Mouse (Mus musculus): Measurements from ENCODE around the gene Ppp1r15a. TPM values are rescaled to one million over a fixed set of nuclear protein-coding genes. Genes with fewer than 3 reads are reported as not detected.

Ppp1r15a gene
- polyA plus RNA-seq, 1 experiment from 2014 or later: 21.6 TPM

- ATAC-seq (ENCODE audit: low FRiP score, low TSS enrichment): no peak
- peak overlapping the region; percentile 13; the same call in 1 of the 2 replicates for H3K9ac ChIP-seq (ENCODE audit: low read length)
- H3K27me3 ChIP-seq (ENCODE audit: control insufficient read depth, insufficient read depth, low read length): no peaks in the 10 kb centered on the region
- WGBS: 42% methylated on average over 12 of the region's 12 CpGs
- no peaks in the 10 kb centered on the region for H3K9me3 ChIP-seq (ENCODE audit: control insufficient read depth, low read length)
- H3K27ac ChIP-seq (replicated peaks): no peak overlapping the region; the same call in 1 of the 2 replicates
- no peak overlapping the region for H3K4me3 ChIP-seq (ENCODE audit: low read depth, low read length)
- 0 out of 2 replicates have a peak, but pooled peaks cover 2% of the 10 kb centered on the region for H3K4me1 ChIP-seq (replicated peaks; ENCODE audit: control insufficient read depth, insufficient read depth)
- no peak for DNase-seq (ENCODE audit: low spot score)
- peak overlapping the region; percentile 17; the same call in 1 of the 2 replicates for H3K4me2 ChIP-seq (replicated peaks; ENCODE audit: low read depth)
- no peak for TF ChIP-seq EP300 (optimal IDR thresholded peaks at IDR 0.05)
- 0 out of 2 replicates have a peak, but pooled peaks have one; percentile 12 for TF ChIP-seq CTCF (IDR thresholded peaks at IDR 0.05; ENCODE audit: low read depth)
- no peaks in the 10 kb centered on the region for H3K36me3 ChIP-seq (ENCODE audit: control insufficient read depth, insufficient read depth, low read length)
Measured at GRCm38 (mm10) chr7:45561624-45562520, 35.8 kb upstream of the Ppp1r15a start.

- Histone ChIP-seq H3K4me2 (replicated peaks; ENCODE audit: low read depth) (peak overlapping the region; percentile 34; the same call in 1 of the 2 replicates), H3K27ac (replicated peaks) (no peak overlapping the region), H3K36me3 (ENCODE audit: control insufficient read depth, insufficient read depth, low read length) (no peaks in the 10 kb centered on the region), H3K27me3 (ENCODE audit: control insufficient read depth, insufficient read depth, low read length) (no peaks in the 10 kb centered on the region), H3K9me3 (ENCODE audit: control insufficient read depth, low read length) (no peaks in the 10 kb centered on the region), H3K9ac (ENCODE audit: low read length) (no peak overlapping the region), H3K4me3 (ENCODE audit: low read depth, low read length) (no peak overlapping the region), H3K4me1 (replicated peaks; ENCODE audit: control insufficient read depth, insufficient read depth) (0 out of 2 replicates have a peak, but pooled peaks cover 2% of the 10 kb centered on the region)
- ATAC-seq (ENCODE audit: low FRiP score, low TSS enrichment) (peak; percentile 31; the same call in 1 of the 2 replicates), DNase-seq (ENCODE audit: low spot score) (peak; percentile 86)
- TF ChIP-seq EP300 (optimal IDR thresholded peaks at IDR 0.05) (no peak), CTCF (IDR thresholded peaks at IDR 0.05; ENCODE audit: low read depth) (peak; percentile 97)
- 17% methylated on average over 17 of the region's 17 CpGs for WGBS
Measured at GRCm38 (mm10) chr7:45560843-45561623, 35.0 kb upstream of the Ppp1r15a start.

- 69% methylated on average over 7 of the region's 7 CpGs for WGBS
- Histone ChIP-seq H3K27me3 (ENCODE audit: control insufficient read depth, insufficient read depth, low read length) (no peaks in the 10 kb centered on the region), H3K9me3 (ENCODE audit: control insufficient read depth, low read length) (no peaks in the 10 kb centered on the region), H3K9ac (ENCODE audit: low read length) (no peak overlapping the region), H3K36me3 (ENCODE audit: control insufficient read depth, insufficient read depth, low read length) (no peaks in the 10 kb centered on the region), H3K4me3 (ENCODE audit: low read depth, low read length) (no peak overlapping the region), H3K4me2 (replicated peaks; ENCODE audit: low read depth) (no peak overlapping the region), H3K27ac (replicated peaks) (no peak overlapping the region), H3K4me1 (replicated peaks; ENCODE audit: control insufficient read depth, insufficient read depth) (0 out of 2 replicates have a peak, but pooled peaks cover 2% of the 10 kb centered on the region)
- no peak for DNase-seq (ENCODE audit: low spot score)
- TF ChIP-seq CTCF (IDR thresholded peaks at IDR 0.05; ENCODE audit: low read depth) (no peak), EP300 (optimal IDR thresholded peaks at IDR 0.05) (no peak)
- no peak for ATAC-seq (ENCODE audit: low FRiP score, low TSS enrichment)
Measured at GRCm38 (mm10) chr7:45560241-45560640, 34.2 kb upstream of the Ppp1r15a start.

- Histone ChIP-seq H3K9ac (ENCODE audit: low read length) (no peak overlapping the region), H3K4me2 (replicated peaks; ENCODE audit: low read depth) (no peak overlapping the region), H3K27ac (replicated peaks) (peak overlapping the region; percentile 74), H3K27me3 (ENCODE audit: control insufficient read depth, insufficient read depth, low read length) (no peaks in the 10 kb centered on the region), H3K4me1 (replicated peaks; ENCODE audit: control insufficient read depth, insufficient read depth) (0 out of 2 replicates have a peak, but pooled peaks cover 2% of the 10 kb centered on the region), H3K36me3 (ENCODE audit: control insufficient read depth, insufficient read depth, low read length) (no peaks in the 10 kb centered on the region), H3K9me3 (ENCODE audit: control insufficient read depth, low read length) (no peaks in the 10 kb centered on the region), H3K4me3 (ENCODE audit: low read depth, low read length) (no peak overlapping the region)
- DNase-seq (ENCODE audit: low spot score): peak; percentile 75
- TF ChIP-seq EP300 (optimal IDR thresholded peaks at IDR 0.05): no peak
- no peak for TF ChIP-seq CTCF (IDR thresholded peaks at IDR 0.05; ENCODE audit: low read depth)
- peak; percentile 63 for ATAC-seq (ENCODE audit: low FRiP score, low TSS enrichment)
- WGBS: 20% methylated on average over 5 of the region's 6 CpGs
Measured at GRCm38 (mm10) chr7:45558907-45559306, 32.8 kb upstream of the Ppp1r15a start.

- peak; percentile 90 for TF ChIP-seq CTCF (IDR thresholded peaks at IDR 0.05; ENCODE audit: low read depth)
- no peak for TF ChIP-seq EP300 (optimal IDR thresholded peaks at IDR 0.05)
- H3K4me3 ChIP-seq (ENCODE audit: low read depth, low read length): no peak overlapping the region
- DNase-seq (ENCODE audit: low spot score): peak; percentile 88
- H3K9me3 ChIP-seq (ENCODE audit: control insufficient read depth, low read length): no peaks in the 10 kb centered on the region
- H3K27me3 ChIP-seq (ENCODE audit: control insufficient read depth, insufficient read depth, low read length): no peaks in the 10 kb centered on the region
- no peak overlapping the region for H3K9ac ChIP-seq (ENCODE audit: low read length)
- no peak overlapping the region for H3K27ac ChIP-seq (replicated peaks)
- H3K4me1 ChIP-seq (replicated peaks; ENCODE audit: control insufficient read depth, insufficient read depth): no peaks in the 10 kb centered on the region
- ATAC-seq (ENCODE audit: low FRiP score, low TSS enrichment): no peak
- H3K36me3 ChIP-seq (ENCODE audit: control insufficient read depth, insufficient read depth, low read length): no peaks in the 10 kb centered on the region
- H3K4me2 ChIP-seq (replicated peaks; ENCODE audit: low read depth): no peak overlapping the region
- 22% methylated on average over 8 of the region's 8 CpGs for WGBS
Measured at GRCm38 (mm10) chr7:45555787-45556186, 29.7 kb upstream of the Ppp1r15a start.
